8 mouse cellular contexts compared by ENCODE assay signal in genomic region chr10:10557085-10557484, GRCm38 (mm10). TPM values are rescaled to one million over a fixed set of nuclear protein-coding genes. Genes with fewer than 3 reads are reported as not detected.
A peak's percentile ranks its signal among the peaks of the same experiment; 100 is the strongest.
DNase-seq lines count a peak whose midpoint lies in the region; ATAC-seq lines count a peak whose summit lies in the region.

No protein-coding gene starts in this region.

- no peak overlapping the region for H3K27ac ChIP-seq in embryonic facial prominence, embryonic 11.5 days (replicated peaks; ENCODE audit: low read depth, low read length)
- peak overlapping the region; percentile 43; the same call in 1 of the 2 replicates for H3K27ac ChIP-seq in heart, embryonic 16.5 days (ENCODE audit: low read length)

- peak overlapping the region; percentile 61 for H3K4me3 ChIP-seq in embryonic facial prominence, embryonic 11.5 days (ENCODE audit: low read depth, low read length)
- H3K4me3 ChIP-seq in heart, embryonic 16.5 days (ENCODE audit: low read length), result peak overlapping the region; percentile 80

- H3K9ac ChIP-seq in embryonic facial prominence, embryonic 11.5 days (replicated peaks; ENCODE audit: low read length), result no peak overlapping the region
- H3K9ac ChIP-seq in heart, embryonic 16.5 days (ENCODE audit: low read length), result peak overlapping the region; percentile 82

- peak overlapping the region; percentile 95 for H3K4me2 ChIP-seq in embryonic facial prominence, embryonic 11.5 days (ENCODE audit: low read depth, low read length)
- H3K4me2 ChIP-seq in heart, embryonic 16.5 days (ENCODE audit: low read depth, low read length), result peak overlapping the region; percentile 97

- no peaks in the 10 kb centered on the region for H3K27me3 ChIP-seq in embryonic facial prominence, embryonic 11.5 days (ENCODE audit: control insufficient read depth, insufficient read depth, low read length)
- H3K27me3 ChIP-seq in heart, embryonic 16.5 days (ENCODE audit: control insufficient read depth, insufficient read depth, low read length), result no peaks in the 10 kb centered on the region

- no peaks in the 10 kb centered on the region for H3K4me1 ChIP-seq in embryonic facial prominence, embryonic 11.5 days (ENCODE audit: control insufficient read depth, insufficient read depth, low read length)
- peaks cover 5% of the 10 kb centered on the region for H3K4me1 ChIP-seq in heart, embryonic 16.5 days (ENCODE audit: control insufficient read depth, insufficient read depth, low read length)

- DNase-seq in urinary bladder, postnatal 4 days (ENCODE audit: low spot score in 2 of 2), result peak; percentile 20 to 62
- no peak for DNase-seq in urinary bladder, postnatal 10 days (ENCODE audit: low spot score)
- DNase-seq in embryonic facial prominence, embryonic 11.5 days (ENCODE audit: low spot score), result peak; percentile 74
- DNase-seq in kidney, postnatal 10 days, result peak; percentile 82
- DNase-seq in lung, postnatal 4 days, result peak; percentile 23 to 41
- DNase-seq in testis, postnatal 14 days (ENCODE audit: low spot score), result peak; percentile 7
- DNase-seq in right cerebral cortex, postnatal 10 days (ENCODE audit: low spot score in 2 of 2), result no peak

- ATAC-seq in embryonic facial prominence, embryonic 11.5 days (replicated peaks; ENCODE audit: insufficient number of reproducible peaks, low FRiP score, low TSS enrichment, low read depth), result peak; percentile 54
- ATAC-seq in heart, embryonic 16.5 days (replicated peaks; ENCODE audit: extremely low read depth, insufficient read depth, low FRiP score), result 0 out of 2 replicates have a peak, but pooled peaks have one; percentile 5

- no peaks in the 10 kb centered on the region for H3K36me3 ChIP-seq in embryonic facial prominence, embryonic 11.5 days (replicated peaks; ENCODE audit: control insufficient read depth, insufficient read depth, low read depth, low read length)
- no peaks in the 10 kb centered on the region for H3K36me3 ChIP-seq in heart, embryonic 16.5 days (ENCODE audit: control insufficient read depth, insufficient read depth)

- H3K9me3 ChIP-seq in embryonic facial prominence, embryonic 11.5 days (replicated peaks; ENCODE audit: control insufficient read depth, low read length), result no peaks in the 10 kb centered on the region
- no peaks in the 10 kb centered on the region for H3K9me3 ChIP-seq in heart, embryonic 16.5 days (replicated peaks; ENCODE audit: control insufficient read depth, low read length)

- WGBS in embryonic facial prominence, embryonic 11.5 days, result 5% methylated on average over 8 of the region's 8 CpGs
- 2% methylated on average over 7 of the region's 8 CpGs for WGBS in heart, embryonic 16.5 days

RNA-seq across cellular contexts. Expression of gene Rab32, which starts 1.0 kb away (rescaled TPM):
- polyA plus RNA-seq in embryonic facial prominence, embryonic 11.5 days (2014; fragmentation: Nextera tagmentation; extraction: Ambion mirVana), result 14.7 and 15.1 TPM in 2 replicates
- polyA plus RNA-seq in heart, embryonic 16.5 days (2015; fragmentation: Nextera tagmentation; extraction: Ambion mirVana), result 7.2 and 8.5 TPM in 2 replicates

Comparison
In these comparisons a context has a peak if more than half of its experiments do, and no peak if none do; other contexts are left out.
1. DNase-seq: peak in urinary bladder, postnatal 4 days (2 of 2), embryonic facial prominence, embryonic 11.5 days (single experiment), kidney, postnatal 10 days (single experiment), lung, postnatal 4 days (2 of 2) and testis, postnatal 14 days (single experiment); none in urinary bladder, postnatal 10 days (single experiment) and right cerebral cortex, postnatal 10 days (0 of 2).